Mouse (Mus musculus): ENCODE results near the gene Dph2. TPM values are rescaled to one million over a fixed set of nuclear protein-coding genes. Genes with fewer than 3 reads are reported as not detected.

Gene Dph2
- total RNA-seq, 2 experiments from 2014 or later: 12.9 to 15.1 TPM

GRCm38 (mm10) chr4:117878301-117878700, 13.5 kb downstream of the Dph2 start:
- intact Hi-C loops (cut with DNase I): no loop called here
- no peak for DNase-seq

- intact Hi-C loops (cut with DNase I): no loop called here
Measured at GRCm38 (mm10) chr4:117873615-117874014, 18.2 kb downstream of the Dph2 start.

GRCm38 (mm10) chr4:117872471-117872886, 19.4 kb downstream of the Dph2 start, which contains the start of gene Ccdc24:
Ccdc24 (minus strand) TSS chr4:117872557.
- intact Hi-C loops (cut with DNase I): no loop called here
- no peak for DNase-seq

More at GRCm38 (mm10) chr4:117873615-117874014, 18.2 kb downstream of the Dph2 start:
- no peak for DNase-seq

GRCm38 (mm10) chr4:117871787-117872186, 20.0 kb downstream of the Dph2 start:
- intact Hi-C loops (cut with DNase I): no loop called here
- no peak for DNase-seq

GRCm38 (mm10) chr4:117870437-117870836, 21.4 kb downstream of the Dph2 start:
- intact Hi-C loops (cut with DNase I): no loop called here
- no peak for DNase-seq

GRCm38 (mm10) chr4:117869317-117869716, 22.5 kb downstream of the Dph2 start:
- intact Hi-C loops (cut with DNase I): loop anchor here (5.0 kb wide), 1 partner anchor 37 kb away; the partner anchor contains the start of gene Slc6a9
- DNase-seq: no peak

GRCm38 (mm10) chr4:117867823-117868222, 24.0 kb downstream of the Dph2 start:
- DNase-seq: peak; percentile 72

GRCm38 (mm10) chr4:117867000-117867399, 24.8 kb downstream of the Dph2 start:
- intact Hi-C loops (cut with DNase I): loop anchor here (5.0 kb wide), 1 partner anchor 35 kb away; the partner anchor contains the start of gene Slc6a9
- DNase-seq: no peak

More at GRCm38 (mm10) chr4:117867823-117868222, 24.0 kb downstream of the Dph2 start:
- intact Hi-C loops (cut with DNase I): loop anchor here (5.0 kb wide), 1 partner anchor 36 kb away; the partner anchor contains the start of gene Slc6a9

GRCm38 (mm10) chr4:117866083-117866482, 25.7 kb downstream of the Dph2 start:
- intact Hi-C loops (cut with DNase I): loop anchor here (5.0 kb wide), 1 partner anchor 34 kb away; the partner anchor contains the start of gene Slc6a9
- peak; percentile 73 for DNase-seq

- intact Hi-C loops (cut with DNase I): no loop called here
- peak; percentile 61 for DNase-seq
Measured at GRCm38 (mm10) chr4:117862823-117863222, 29.0 kb downstream of the Dph2 start.

GRCm38 (mm10) chr4:117860570-117860969, 31.3 kb downstream of the Dph2 start:
- DNase-seq: no peak
- intact Hi-C loops (cut with DNase I): no loop called here

GRCm38 (mm10) chr4:117858794-117859193, 33.0 kb downstream of the Dph2 start:
- intact Hi-C loops (cut with DNase I): no loop called here

GRCm38 (mm10) chr4:117855146-117855545, 36.7 kb downstream of the Dph2 start:
- peak; percentile 63 for DNase-seq
- intact Hi-C loops (cut with DNase I): no loop called here

More at GRCm38 (mm10) chr4:117858794-117859193, 33.0 kb downstream of the Dph2 start:
- DNase-seq: peak; percentile 86

- intact Hi-C loops (cut with DNase I): no loop called here
Measured at GRCm38 (mm10) chr4:117852152-117852868, 39.5 kb downstream of the Dph2 start.

GRCm38 (mm10) chr4:117850871-117851270, 41.0 kb downstream of the Dph2 start:
- DNase-seq: no peak
- intact Hi-C loops (cut with DNase I): no loop called here

More at GRCm38 (mm10) chr4:117852152-117852868, 39.5 kb downstream of the Dph2 start:
- DNase-seq: no peak

GRCm38 (mm10) chr4:117850176-117850575, 41.7 kb downstream of the Dph2 start:
- intact Hi-C loops (cut with DNase I): no loop called here
- peak; percentile 59 for DNase-seq

- intact Hi-C loops (cut with DNase I): no loop called here
- DNase-seq: peak; percentile 33
Measured at GRCm38 (mm10) chr4:117849506-117849905, 42.3 kb downstream of the Dph2 start.

GRCm38 (mm10) chr4:117849063-117849462, 42.8 kb downstream of the Dph2 start:
- DNase-seq: peak; percentile 47
- intact Hi-C loops (cut with DNase I): no loop called here

GRCm38 (mm10) chr4:117847011-117847410, 44.8 kb downstream of the Dph2 start:
- intact Hi-C loops (cut with DNase I): no loop called here
- DNase-seq: peak; percentile 86

GRCm38 (mm10) chr4:117846261-117846660, 45.6 kb downstream of the Dph2 start:
- intact Hi-C loops (cut with DNase I): no loop called here
- no peak for DNase-seq

GRCm38 (mm10) chr4:117845316-117845715, 46.5 kb downstream of the Dph2 start:
- DNase-seq: peak; percentile 75
- intact Hi-C loops (cut with DNase I): no loop called here

GRCm38 (mm10) chr4:117844467-117844866, 47.4 kb downstream of the Dph2 start:
- no peak for DNase-seq
- intact Hi-C loops (cut with DNase I): no loop called here
